Mouse (Mus musculus) lung, embryonic 16.5 days (tissue): Measurements from ENCODE around the gene Txndc5. TPM values are rescaled to one million over a fixed set of nuclear protein-coding genes. Genes with fewer than 3 reads are reported as not detected.

Experiments
- ATAC-seq: fragments of 200-750 bp; cut with Nextera tagmentation; 2 replicates; pipeline ENCODE4 v1.8.0; 2017; ENCODE audit warnings: low read depth, mild to moderate bottlenecking, moderate library complexity
- H3K27ac ChIP-seq: fragments of 300-500 bp; sonication (generic); 2 replicates; pipeline ENCODE4 v1.5.1; 2014; ENCODE audit warnings: mild to moderate bottlenecking, control low read depth, low read length
- H3K27me3 ChIP-seq: fragments of 300-500 bp; sonication (generic); 2 replicates; pipeline ENCODE4 v1.6.1; 2014; ENCODE audit warnings: low read depth, low read length, mixed read lengths; ENCODE audit not compliant: control insufficient read depth, insufficient read depth
- H3K36me3 ChIP-seq: fragments of 300-500 bp; sonication (generic); 2 replicates; pipeline ENCODE4 v1.6.1; 2014; ENCODE audit warnings: low read length; ENCODE audit not compliant: control insufficient read depth, insufficient read depth
- H3K4me1 ChIP-seq: fragments of 300-500 bp; sonication (generic); replicated peaks from 2 replicates; pipeline ENCODE4 v1.6.1; 2014; ENCODE audit warnings: low read length, mixed read lengths; ENCODE audit not compliant: control insufficient read depth, insufficient read depth
- H3K4me2 ChIP-seq: fragments of 300-500 bp; sonication (generic); 2 replicates; pipeline ENCODE4 v1.6.1; 2014; ENCODE audit warnings: low read depth, low read length, control low read depth
- H3K4me3 ChIP-seq: fragments of 300-500 bp; sonication (generic); 2 replicates; pipeline ENCODE4 v1.5.1; 2014; ENCODE audit warnings: mild to moderate bottlenecking, low read length, control low read depth
- H3K9ac ChIP-seq: fragments of 300-500 bp; sonication (generic); 2 replicates; pipeline ENCODE4 v1.6.1; 2014; ENCODE audit warnings: low read length, control low read depth
- H3K9me3 ChIP-seq: fragments of 300-500 bp; sonication (generic); 2 replicates; pipeline ENCODE4 v1.6.1; 2016; ENCODE audit warnings: low read length; ENCODE audit not compliant: control insufficient read depth
- WGBS: fragments of 180-500 bp; shearing (Covaris S2); extraction: QIAGEN DNeasy Blood & Tissue Kit; methylation state at CpG from one replicate; pipeline ENCODE4 v1.1.7; 2014; 5-methylcytosine and 5-hydroxymethylcytosine counted together
- polyA plus RNA-seq: library from polyadenylated mRNA; unstranded; fragments of >200 nt; fragmentation: Nextera tagmentation; extraction: Ambion mirVana; gene quantifications from 2 replicates; pipeline ENCODE4 v1.2.1, GENCODE M21; 2015

The Txndc5 gene
- polyA plus RNA-seq, 1 experiment from 2014 or later = 238 TPM

- H3K4me2 ChIP-seq = no peak overlapping the region
- H3K4me1 ChIP-seq = no peaks in the 10 kb centered on the region
- no peak overlapping the region for H3K4me3 ChIP-seq
- H3K27ac ChIP-seq = no peak overlapping the region
- ATAC-seq = no peak
- no peaks in the 10 kb centered on the region for H3K9me3 ChIP-seq
- no peaks in the 10 kb centered on the region for H3K27me3 ChIP-seq
- peaks cover 18% of the 10 kb centered on the region for H3K36me3 ChIP-seq
- no peak overlapping the region for H3K9ac ChIP-seq
- WGBS = 20% methylated on average over 3 of the region's 3 CpGs
These were observed 31.9 kb downstream of the Txndc5 start for GRCm38 (mm10) chr13:38496715-38497114.

- no peak for ATAC-seq
- no peak overlapping the region for H3K27ac ChIP-seq
- no peaks in the 10 kb centered on the region for H3K36me3 ChIP-seq
- H3K4me2 ChIP-seq = no peak overlapping the region
- H3K9ac ChIP-seq = no peak overlapping the region
- no peaks in the 10 kb centered on the region for H3K4me1 ChIP-seq
- no peaks in the 10 kb centered on the region for H3K9me3 ChIP-seq
- H3K4me3 ChIP-seq = no peak overlapping the region
- no peaks in the 10 kb centered on the region for H3K27me3 ChIP-seq
- 64% methylated on average over 6 of the region's 6 CpGs for WGBS
These were observed 41.9 kb downstream of the Txndc5 start for GRCm38 (mm10) chr13:38486767-38487166.

- H3K4me1 ChIP-seq = no peaks in the 10 kb centered on the region
- no peak overlapping the region for H3K27ac ChIP-seq
- no peaks in the 10 kb centered on the region for H3K36me3 ChIP-seq
- no peak overlapping the region for H3K4me3 ChIP-seq
- ATAC-seq = no peak
- no peak overlapping the region for H3K4me2 ChIP-seq
- no peaks in the 10 kb centered on the region for H3K27me3 ChIP-seq
- H3K9ac ChIP-seq = no peak overlapping the region
- WGBS = 68% methylated on average over 5 of the region's 5 CpGs
- H3K9me3 ChIP-seq = no peaks in the 10 kb centered on the region
These were observed 43.9 kb downstream of the Txndc5 start for GRCm38 (mm10) chr13:38484701-38485100.

GRCm38 (mm10) chr13:38481021-38481420 lies 47.6 kb downstream of the Txndc5 start:
- H3K36me3 ChIP-seq = no peaks in the 10 kb centered on the region
- H3K9ac ChIP-seq = no peak overlapping the region
- no peak for ATAC-seq
- H3K9me3 ChIP-seq = no peaks in the 10 kb centered on the region
- H3K4me2 ChIP-seq = no peak overlapping the region
- no peak overlapping the region for H3K27ac ChIP-seq
- H3K4me3 ChIP-seq = no peak overlapping the region
- no peaks in the 10 kb centered on the region for H3K27me3 ChIP-seq
- WGBS = 77% methylated on average over 7 of the region's 7 CpGs
- H3K4me1 ChIP-seq = no peaks in the 10 kb centered on the region

DNA sequence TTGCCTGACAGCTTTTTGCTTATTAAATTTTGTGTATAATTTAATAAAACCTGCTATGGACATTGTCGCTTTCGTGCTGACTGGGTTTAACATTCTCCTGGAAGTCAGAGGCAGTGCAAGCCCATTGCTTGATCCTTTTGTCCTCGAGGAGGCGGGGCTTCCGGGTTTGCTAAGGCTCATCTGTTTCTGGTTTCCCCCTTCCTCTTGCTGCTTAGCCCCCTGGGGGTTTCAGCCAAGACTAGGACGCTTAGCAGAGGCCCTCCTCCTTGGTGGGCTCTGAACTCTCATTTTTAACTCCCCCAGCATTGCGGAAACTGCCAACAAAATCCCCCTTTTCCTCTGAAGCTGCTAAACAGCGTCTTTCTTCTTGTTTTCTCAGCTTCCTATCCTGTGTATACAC lies 51.7 kb downstream of the Txndc5 start:
- Histone ChIP-seq H3K36me3 (no peaks in the 10 kb centered on the region), H3K27ac (no peak overlapping the region), H3K9ac (no peak overlapping the region; the same call in 1 of the 2 replicates), H3K4me1 (no peaks in the 10 kb centered on the region), H3K27me3 (no peaks in the 10 kb centered on the region), H3K4me2 (no peak overlapping the region), H3K4me3 (no peak overlapping the region), H3K9me3 (no peaks in the 10 kb centered on the region)
- ATAC-seq = no peak
- 43% methylated on average over 8 of the region's 8 CpGs for WGBS

- 84% methylated on average over 6 of the region's 6 CpGs for WGBS
- Histone ChIP-seq H3K4me2 (no peak overlapping the region), H3K4me3 (no peak overlapping the region), H3K9ac (no peak overlapping the region), H3K27ac (no peak overlapping the region), H3K9me3 (no peaks in the 10 kb centered on the region), H3K27me3 (no peaks in the 10 kb centered on the region), H3K4me1 (no peaks in the 10 kb centered on the region), H3K36me3 (no peaks in the 10 kb centered on the region)
- ATAC-seq = no peak
These were observed 55.1 kb downstream of the Txndc5 start for GRCm38 (mm10) chr13:38473497-38473896.

GRCm38 (mm10) chr13:38472636-38473035 lies 56.0 kb downstream of the Txndc5 start:
- H3K9ac ChIP-seq = no peak overlapping the region
- H3K36me3 ChIP-seq = no peaks in the 10 kb centered on the region
- H3K4me3 ChIP-seq = no peak overlapping the region
- 82% methylated on average over 4 of the region's 4 CpGs for WGBS
- no peaks in the 10 kb centered on the region for H3K4me1 ChIP-seq
- no peaks in the 10 kb centered on the region for H3K9me3 ChIP-seq
- H3K27ac ChIP-seq = no peak overlapping the region
- no peaks in the 10 kb centered on the region for H3K27me3 ChIP-seq
- no peak overlapping the region for H3K4me2 ChIP-seq
- ATAC-seq = no peak

DNA sequence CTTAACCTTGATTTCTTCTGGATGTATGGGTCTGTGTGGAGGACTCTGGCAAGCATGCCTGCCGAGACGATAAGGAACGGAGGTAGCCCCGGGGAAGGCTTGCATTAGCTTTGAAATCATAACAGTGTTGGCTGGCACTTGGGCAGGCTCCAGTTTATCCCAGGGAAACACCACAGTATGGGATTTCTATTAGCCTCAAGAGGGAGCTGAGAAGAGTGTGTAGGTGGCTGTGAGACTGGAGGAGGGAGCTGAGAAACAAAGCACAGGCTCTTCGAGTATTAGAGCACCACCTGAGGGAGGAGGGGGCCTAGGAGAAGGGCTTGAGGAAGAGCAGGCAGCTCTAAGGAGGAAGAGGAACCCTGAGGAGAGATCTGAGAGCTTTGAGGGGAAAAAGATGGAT lies 57.7 kb downstream of the Txndc5 start:
- H3K4me2 ChIP-seq = no peak overlapping the region
- no peaks in the 10 kb centered on the region for H3K4me1 ChIP-seq
- 69% methylated on average over 5 of the region's 5 CpGs for WGBS
- H3K4me3 ChIP-seq = no peak overlapping the region
- no peaks in the 10 kb centered on the region for H3K27me3 ChIP-seq
- H3K9me3 ChIP-seq = no peaks in the 10 kb centered on the region
- H3K27ac ChIP-seq = no peak overlapping the region
- no peaks in the 10 kb centered on the region for H3K36me3 ChIP-seq
- no peak overlapping the region for H3K9ac ChIP-seq
- ATAC-seq = no peak

GRCm38 (mm10) chr13:38463410-38463809 lies 65.2 kb downstream of the Txndc5 start:
- Histone ChIP-seq H3K27ac (no peak overlapping the region), H3K4me2 (no peak overlapping the region), H3K4me1 (no peaks in the 10 kb centered on the region), H3K36me3 (no peaks in the 10 kb centered on the region), H3K9me3 (no peaks in the 10 kb centered on the region), H3K27me3 (no peaks in the 10 kb centered on the region), H3K9ac (no peak overlapping the region), H3K4me3 (no peak overlapping the region)
- ATAC-seq = no peak
- 76% methylated on average over 1 of the region's 1 CpGs for WGBS

DNA sequence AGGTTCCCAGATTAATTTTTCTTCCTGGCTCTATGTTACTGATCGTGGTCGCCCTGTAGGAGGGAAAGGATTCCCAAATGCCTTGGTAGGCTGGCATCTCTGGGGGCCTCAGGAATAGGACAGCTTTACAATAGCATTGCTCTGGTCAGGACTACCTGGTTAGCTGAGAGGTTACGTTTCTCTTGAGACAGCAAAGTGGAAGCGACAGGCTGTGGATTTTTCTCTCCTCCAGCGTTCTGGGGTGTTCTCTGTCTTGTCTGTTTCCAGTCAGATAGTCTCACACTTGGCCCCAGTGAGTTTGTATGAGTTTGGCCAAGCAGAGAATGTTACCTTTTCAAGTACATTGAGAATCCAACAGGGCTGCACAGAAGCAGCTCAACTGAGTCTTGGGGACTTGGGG lies 77.2 kb downstream of the Txndc5 start:
- Histone ChIP-seq H3K36me3 (no peaks in the 10 kb centered on the region), H3K9ac (no peak overlapping the region), H3K9me3 (no peaks in the 10 kb centered on the region), H3K4me2 (no peak overlapping the region), H3K27me3 (no peaks in the 10 kb centered on the region), H3K4me1 (peaks cover 4% of the 10 kb centered on the region; the same call in 1 of the 2 replicates), H3K27ac (no peak overlapping the region), H3K4me3 (no peak overlapping the region)
- WGBS = 82% methylated on average over 5 of the region's 5 CpGs
- no peak for ATAC-seq
